Mouse (Mus musculus) liver, adult 2 months (tissue): ENCODE data around the gene Arrdc5. TPM values are rescaled to one million over a fixed set of nuclear protein-coding genes. Genes with fewer than 3 reads are reported as not detected.

ENCODE experiments used
- DNase-seq: peaks from one replicate; pipeline ENCODE4 v3.0.0-alpha.2; 2011; ENCODE audit warnings: low read depth, low spot score; ENCODE audit errors: extremely low read depth
- H3K27ac ChIP-seq: fragments of 200-500 bp; replicated peaks from 2 replicates; pipeline ENCODE4 v1.5.1; 2012; ENCODE audit warnings: low read depth, mild to moderate bottlenecking, control low read depth, inconsistent platforms, low read length; ENCODE audit not compliant: insufficient read depth
- H3K27me3 ChIP-seq: fragments of 200-500 bp; 2 replicates; pipeline ENCODE4 v1.6.1; 2012; ENCODE audit warnings: mild to moderate bottlenecking, moderate library complexity, low read length, inconsistent platforms; ENCODE audit not compliant: control insufficient read depth, insufficient read depth
- H3K36me3 ChIP-seq: fragments of 200-500 bp; 2 replicates; pipeline ENCODE4 v1.6.1; 2012; ENCODE audit warnings: low read length, inconsistent platforms; ENCODE audit not compliant: control insufficient read depth, insufficient read depth
- H3K4me1 ChIP-seq: fragments of 200-500 bp; 2 replicates; pipeline ENCODE4 v1.6.1; 2011; ENCODE audit warnings: low read length; ENCODE audit not compliant: control insufficient read depth, insufficient read depth
- H3K4me3 ChIP-seq: fragments of 200-500 bp; 2 replicates; pipeline ENCODE4 v1.5.1; 2011; ENCODE audit warnings: low read depth, mild to moderate bottlenecking, control low read depth, low read length, moderate library complexity; ENCODE audit not compliant: insufficient read depth
- H3K79me2 ChIP-seq: fragments of 200-500 bp; 2 replicates; pipeline ENCODE4 v1.6.1; 2012; ENCODE audit warnings: inconsistent platforms, mild to moderate bottlenecking, low read length, moderate library complexity; ENCODE audit not compliant: control insufficient read depth, insufficient read depth
- H3K9ac ChIP-seq: fragments of 200-500 bp; 2 replicates; pipeline ENCODE4 v1.6.1; 2012; ENCODE audit warnings: low read depth, mild to moderate bottlenecking, control low read depth, inconsistent platforms, low read length
- CTCF ChIP-seq: fragments of 200-500 bp; IDR thresholded peaks from 2 replicates; pipeline ENCODE4 v1.5.1; 2011; ENCODE audit warnings: low read depth, low read length, control low read depth
- POLR2A ChIP-seq: fragments of 200-500 bp; IDR thresholded peaks from 2 replicates; pipeline ENCODE4 v1.6.1; 2011; ENCODE audit warnings: low read length, control low read depth; ENCODE audit not compliant: insufficient read depth; ENCODE audit errors: extremely low read depth
- WGBS: fragments of 180-500 bp; shearing (Covaris S2); methylation state at CpG from one replicate; pipeline ENCODE4 v1.1.7; 2018; 5-methylcytosine and 5-hydroxymethylcytosine counted together
- polyA plus RNA-seq: library from polyadenylated mRNA; depleted of rRNA; stranded (reverse); fragments of >200 nt; gene quantifications from 2 replicates; pipeline ENCODE4 v1.2.3, GENCODE M21; 2012
- total RNA-seq: library from RNA; depleted of rRNA; stranded (reverse); fragments of >200 nt; gene quantifications from 2 replicates; pipeline ENCODE4 v1.2.3, GENCODE M21; 2014

The Arrdc5 gene
- total and polyA plus RNA-seq, 2 experiments: not detected

DNA sequence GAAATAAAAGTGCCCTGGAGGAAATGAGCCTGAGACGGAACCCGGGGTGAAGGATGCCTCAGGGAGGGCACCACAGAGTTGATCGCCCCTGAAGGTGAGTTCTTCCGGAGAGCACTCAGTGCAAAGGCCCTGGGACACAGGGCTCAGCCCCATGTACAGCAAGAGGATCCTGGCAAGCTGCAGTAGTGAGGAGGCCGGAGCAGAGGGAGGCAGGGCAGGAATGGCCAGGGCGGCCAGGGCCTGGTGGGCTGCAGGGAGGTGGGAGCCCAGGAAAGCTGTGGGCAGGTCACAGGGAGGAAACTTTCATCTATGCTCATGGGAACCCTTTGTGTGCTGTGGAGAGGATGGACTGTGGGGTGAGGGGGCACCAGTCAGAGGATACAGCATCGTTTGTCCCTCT is 26.6 kb downstream of the Arrdc5 start:
- 0 out of 2 replicates have a peak overlapping the region, but pooled peaks have one; percentile 33 for H3K27ac ChIP-seq
- no peaks in the 10 kb centered on the region for H3K27me3 ChIP-seq
- H3K9ac ChIP-seq: peak overlapping the region; percentile 57
- peaks cover 34% of the 10 kb centered on the region for H3K4me1 ChIP-seq
- H3K36me3 ChIP-seq: peaks cover 6% of the 10 kb centered on the region; the same call in 1 of the 2 replicates
- no peak overlapping the region for H3K4me3 ChIP-seq
- DNase-seq: no peak
- peaks cover 24% of the 10 kb centered on the region for H3K79me2 ChIP-seq
- WGBS: 70% methylated on average over 7 of the region's 7 CpGs
- TF ChIP-seq CTCF: no peak
- no peak for TF ChIP-seq POLR2A

DNA sequence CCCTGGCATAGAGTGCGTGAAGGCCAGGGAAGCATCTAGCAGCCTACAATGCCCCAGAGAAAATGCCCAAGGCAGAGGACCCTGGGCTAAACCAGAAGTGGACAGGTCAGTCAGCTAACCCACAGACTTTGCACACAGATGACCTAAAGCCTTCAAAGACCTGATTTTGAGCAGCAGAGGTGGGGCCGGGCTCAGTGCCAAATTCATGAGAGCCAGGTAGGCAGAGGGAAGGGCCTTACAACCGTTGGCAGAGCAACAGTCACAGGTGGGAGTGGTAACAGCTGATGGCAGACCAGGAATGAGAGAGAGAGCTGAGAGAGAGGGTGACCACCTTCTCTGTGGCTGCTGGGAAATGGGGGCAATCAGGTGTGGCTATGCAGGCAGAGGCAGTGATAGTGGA is 27.4 kb downstream of the Arrdc5 start:
- Histone ChIP-seq H3K36me3 (peaks cover 3% of the 10 kb centered on the region; the same call in 1 of the 2 replicates), H3K9ac (no peak overlapping the region), H3K27ac (no peak overlapping the region; the same call in 1 of the 2 replicates), H3K4me3 (no peak overlapping the region), H3K4me1 (peaks cover 29% of the 10 kb centered on the region), H3K79me2 (peaks cover 24% of the 10 kb centered on the region), H3K27me3 (no peaks in the 10 kb centered on the region)
- 45% methylated on average over 3 of the region's 3 CpGs for WGBS
- peak; percentile 59 for DNase-seq
- TF ChIP-seq POLR2A (no peak), CTCF (no peak)

DNA sequence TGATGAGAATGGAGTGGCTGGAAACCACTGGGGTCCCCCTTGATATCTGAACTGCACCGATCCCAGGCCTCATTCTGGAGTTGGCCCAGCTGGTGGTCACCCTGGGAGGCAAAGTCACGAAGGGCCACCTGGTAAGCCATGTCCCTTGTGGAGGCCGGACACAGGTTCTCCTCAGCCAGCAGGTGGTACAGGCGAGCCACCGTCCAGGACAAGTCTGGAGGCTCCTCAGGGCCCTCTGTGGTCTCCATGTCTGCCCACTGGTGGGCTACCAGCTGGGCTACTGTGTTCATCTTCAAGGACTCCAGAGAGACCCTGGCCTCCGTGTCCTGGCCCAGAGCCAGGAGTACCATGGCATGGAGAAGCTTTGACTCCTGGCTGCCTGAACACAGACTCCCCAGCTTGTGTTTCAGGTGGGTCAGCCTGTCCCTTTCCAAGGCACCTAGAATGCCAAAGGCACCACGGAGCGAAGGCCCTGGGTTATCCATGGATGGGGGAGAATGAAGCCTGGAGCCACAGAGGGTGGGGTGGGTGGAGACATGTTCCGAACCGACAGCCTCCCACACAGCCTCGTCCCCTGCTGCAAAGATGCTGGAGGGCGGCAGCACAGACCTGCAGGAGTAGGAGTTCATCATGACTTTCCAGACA is 28.4 kb downstream of the Arrdc5 start:
- TF ChIP-seq CTCF: no peak
- no peak for TF ChIP-seq POLR2A
- Histone ChIP-seq H3K79me2 (peaks cover 24% of the 10 kb centered on the region), H3K36me3 (peaks cover 3% of the 10 kb centered on the region; the same call in 1 of the 2 replicates), H3K27ac (no peak overlapping the region), H3K27me3 (no peaks in the 10 kb centered on the region), H3K4me1 (peaks cover 26% of the 10 kb centered on the region), H3K4me3 (no peak overlapping the region), H3K9ac (no peak overlapping the region)
- DNase-seq: no peak
- WGBS: 88% methylated on average over 12 of the region's 12 CpGs

DNA sequence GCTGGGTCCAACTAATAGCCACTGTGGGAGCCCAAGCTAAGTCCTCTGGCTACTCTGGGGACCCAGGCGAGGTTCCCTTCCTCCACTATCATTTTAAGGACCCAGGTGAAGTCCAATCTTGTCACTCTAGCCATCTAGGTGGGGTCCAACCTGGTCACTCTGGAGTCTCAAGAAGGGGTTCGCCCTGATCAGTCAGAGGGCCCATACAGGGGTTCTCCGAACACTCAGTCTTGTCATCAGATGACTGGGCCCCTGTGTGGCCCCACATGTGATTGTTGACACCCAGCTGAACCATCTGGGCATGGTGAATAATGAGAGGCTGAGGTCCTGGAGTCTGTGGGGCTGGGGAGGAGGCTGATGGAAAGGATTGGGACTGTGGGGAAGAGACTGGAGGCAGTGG is 30.3 kb downstream of the Arrdc5 start:
- Histone ChIP-seq H3K4me1 (peaks cover 24% of the 10 kb centered on the region), H3K27ac (peak overlapping the region; percentile 41; the same call in 1 of the 2 replicates), H3K4me3 (no peak overlapping the region), H3K9ac (peak overlapping the region; percentile 40; the same call in 1 of the 2 replicates), H3K36me3 (peaks cover 3% of the 10 kb centered on the region; the same call in 1 of the 2 replicates), H3K79me2 (peaks cover 21% of the 10 kb centered on the region), H3K27me3 (no peaks in the 10 kb centered on the region)
- no peak for DNase-seq
- TF ChIP-seq POLR2A: no peak
- TF ChIP-seq CTCF: no peak
- WGBS: 85% methylated on average over 3 of the region's 3 CpGs

DNA sequence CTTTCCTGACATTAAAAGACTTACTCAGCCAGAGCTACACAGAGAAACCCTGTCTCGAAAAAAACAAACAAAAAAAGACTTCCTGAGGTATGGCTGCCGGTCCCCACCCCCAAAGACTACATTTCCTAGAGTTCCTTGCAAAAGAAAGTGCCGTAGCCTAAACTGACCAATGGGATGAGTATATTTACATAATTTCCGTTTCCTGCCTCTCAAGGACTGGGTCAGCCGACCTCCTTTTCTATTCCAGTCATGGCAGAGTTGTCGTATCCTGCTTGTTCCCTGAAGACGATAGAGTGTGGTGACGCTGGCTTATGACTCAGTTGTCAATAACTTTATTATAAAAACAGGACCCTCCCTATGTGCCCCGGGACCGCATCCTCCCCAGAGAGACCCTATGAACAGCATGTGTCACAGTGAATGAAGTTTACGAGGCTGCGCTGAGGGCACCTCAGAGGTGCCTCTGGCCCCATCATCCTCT is 30.9 kb downstream of the Arrdc5 start:
- H3K79me2 ChIP-seq: peaks cover 18% of the 10 kb centered on the region
- WGBS: 17% methylated on average over 12 of the region's 12 CpGs
- H3K4me1 ChIP-seq: peaks cover 21% of the 10 kb centered on the region
- peak overlapping the region; percentile 19 for H3K4me3 ChIP-seq
- H3K36me3 ChIP-seq: peaks cover 3% of the 10 kb centered on the region; the same call in 1 of the 2 replicates
- H3K9ac ChIP-seq: peak overlapping the region; percentile 72
- H3K27ac ChIP-seq: peak overlapping the region; percentile 64
- H3K27me3 ChIP-seq: no peaks in the 10 kb centered on the region
- peak; percentile 82 for DNase-seq
- 0 out of 2 replicates have a peak, but pooled peaks have one; percentile 6 for TF ChIP-seq POLR2A
- no peak for TF ChIP-seq CTCF

DNA sequence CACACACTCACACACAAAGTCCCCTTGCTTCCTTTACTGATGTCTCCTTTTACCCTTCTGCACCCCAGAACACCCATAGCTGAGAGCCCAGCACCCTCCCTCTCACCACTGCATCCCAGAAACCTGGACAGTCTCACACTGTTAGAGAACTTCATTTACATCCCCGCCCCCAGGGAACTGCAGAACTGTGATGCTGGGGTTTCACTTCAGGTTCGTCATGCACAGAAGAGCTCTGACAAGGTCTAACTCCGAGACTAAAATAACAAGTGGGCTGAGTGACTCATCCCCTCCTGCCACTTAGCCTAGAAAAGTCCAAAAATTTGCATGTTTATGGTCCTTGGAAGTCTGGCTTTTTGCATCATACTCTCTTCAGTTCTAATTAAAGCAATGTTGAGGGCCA is 33.8 kb downstream of the Arrdc5 start:
- DNase-seq: no peak
- Histone ChIP-seq H3K9ac (no peak overlapping the region), H3K27ac (no peak overlapping the region), H3K27me3 (no peaks in the 10 kb centered on the region), H3K4me1 (peaks cover 4% of the 10 kb centered on the region), H3K4me3 (no peak overlapping the region), H3K36me3 (peaks cover 4% of the 10 kb centered on the region; the same call in 1 of the 2 replicates), H3K79me2 (no peaks in the 10 kb centered on the region)
- TF ChIP-seq CTCF (no peak), POLR2A (no peak)
- 74% methylated on average over 3 of the region's 3 CpGs for WGBS
